Mouse (Mus musculus) stomach, embryonic 14.5 days (tissue): Measurements from ENCODE around the gene Utp6. TPM values are rescaled to one million over a fixed set of nuclear protein-coding genes. Genes with fewer than 3 reads are reported as not detected.
A peak's percentile ranks its signal among the peaks of the same experiment; 100 is the strongest.

Source experiments
- ATAC-seq: fragments of 200-750 bp; cut with Nextera tagmentation; 2 replicates; pipeline ENCODE4 v1.8.0; 2017; ENCODE audit warnings: low read depth, moderate TSS enrichment; ENCODE audit not compliant: insufficient number of reproducible peaks, insufficient read depth, low FRiP score
- H3K27ac ChIP-seq: fragments of 300-500 bp; sonication (generic); 2 replicates; pipeline ENCODE4 v1.5.1; 2014; ENCODE audit warnings: mild to moderate bottlenecking, low read length, moderate library complexity, mixed read lengths
- H3K27me3 ChIP-seq: fragments of 300-500 bp; sonication (generic); 2 replicates; pipeline ENCODE4 v1.6.1; 2014; ENCODE audit warnings: low read length, control low read depth, mixed read lengths; ENCODE audit not compliant: control insufficient read depth, insufficient read depth
- H3K36me3 ChIP-seq: fragments of 300-500 bp; sonication (generic); 2 replicates; pipeline ENCODE4 v1.6.1; 2014; ENCODE audit warnings: mild to moderate bottlenecking, control low read depth, low read length, moderate library complexity, mixed read lengths; ENCODE audit not compliant: control insufficient read depth, insufficient read depth
- H3K4me1 ChIP-seq: fragments of 300-500 bp; sonication (generic); 2 replicates; pipeline ENCODE4 v1.6.1; 2014; ENCODE audit warnings: low read length, control low read depth, mixed read lengths; ENCODE audit not compliant: control insufficient read depth, insufficient read depth
- H3K4me2 ChIP-seq: fragments of 300-500 bp; sonication (generic); replicated peaks from 2 replicates; pipeline ENCODE4 v1.6.1; 2014; ENCODE audit warnings: low read depth, low read length, control low read depth
- H3K4me3 ChIP-seq: fragments of 300-500 bp; sonication (generic); 2 replicates; pipeline ENCODE4 v1.5.1; 2014; ENCODE audit warnings: low read depth, low read length, control low read depth
- H3K9ac ChIP-seq: fragments of 300-500 bp; sonication (generic); replicated peaks from 2 replicates; pipeline ENCODE4 v1.6.1; 2014; ENCODE audit warnings: low read depth, mild to moderate bottlenecking, control low read depth, low read length, moderate library complexity, mixed read lengths
- H3K9me3 ChIP-seq: fragments of 300-500 bp; sonication (generic); 2 replicates; pipeline ENCODE4 v1.6.1; 2016; ENCODE audit warnings: low read depth, low read length, control low read depth; ENCODE audit not compliant: control insufficient read depth
- WGBS: fragments of 180-500 bp; shearing (Covaris S2); extraction: QIAGEN DNeasy Blood & Tissue Kit; methylation state at CpG from one replicate; pipeline ENCODE4 v1.1.7; 2014; 5-methylcytosine and 5-hydroxymethylcytosine counted together
- polyA plus RNA-seq: library from polyadenylated mRNA; unstranded; fragments of >200 nt; fragmentation: Nextera tagmentation; extraction: Ambion mirVana; gene quantifications from 2 replicates; pipeline ENCODE4 v1.2.1, GENCODE M21; 2014

Gene Utp6
- polyA plus RNA-seq, 1 experiment from 2014 or later, result 56.8 TPM

DNA sequence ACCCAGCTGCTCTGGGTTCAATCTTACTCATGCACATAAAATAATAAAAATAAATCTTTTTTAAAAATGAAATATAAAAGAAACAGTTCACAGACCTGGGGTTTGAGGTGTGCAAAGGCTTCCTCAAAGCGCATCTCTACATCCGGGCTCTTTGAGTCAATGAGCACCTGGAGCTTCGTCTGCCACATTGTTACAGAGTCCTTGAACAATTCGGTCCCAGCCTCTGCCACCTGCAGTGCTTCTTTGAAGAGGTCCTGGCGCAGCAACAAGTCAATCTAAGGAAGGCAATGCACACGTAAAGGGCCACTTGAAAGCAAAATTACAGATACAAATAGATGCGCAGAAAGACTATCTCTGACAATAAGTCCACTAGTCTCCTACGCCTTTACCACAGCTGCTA, 19.1 kb downstream of the Utp6 start:
- H3K4me2 ChIP-seq, result no peak overlapping the region
- H3K27me3 ChIP-seq, result no peaks in the 10 kb centered on the region
- WGBS, result 94% methylated on average over 8 of the region's 8 CpGs
- no peak for ATAC-seq
- H3K9ac ChIP-seq, result no peak overlapping the region
- no peak overlapping the region for H3K4me3 ChIP-seq
- no peak overlapping the region for H3K27ac ChIP-seq
- H3K9me3 ChIP-seq, result no peaks in the 10 kb centered on the region
- no peaks in the 10 kb centered on the region for H3K4me1 ChIP-seq
- peaks cover 71% of the 10 kb centered on the region for H3K36me3 ChIP-seq

DNA sequence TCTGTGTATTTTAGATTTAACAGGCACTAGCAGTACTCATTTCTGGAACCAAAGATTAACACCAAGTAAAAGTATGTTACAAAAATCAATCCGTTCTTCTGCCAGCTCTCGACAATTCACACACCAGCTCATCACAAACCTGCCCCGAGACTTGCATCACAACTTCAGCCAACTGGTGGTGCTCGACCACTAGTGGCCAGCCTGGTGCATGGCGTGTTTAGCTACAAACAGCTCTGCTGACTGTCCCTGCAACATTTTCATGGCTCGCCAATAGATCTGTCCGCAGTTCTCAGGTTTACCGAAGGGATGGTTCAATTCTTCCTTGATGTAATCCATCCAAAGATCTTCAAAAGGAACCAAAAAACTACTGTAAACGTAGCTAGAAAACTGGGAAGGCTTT, 26.4 kb downstream of the Utp6 start:
- Histone ChIP-seq H3K4me1 (no peaks in the 10 kb centered on the region), H3K4me3 (no peak overlapping the region), H3K27ac (no peak overlapping the region), H3K27me3 (no peaks in the 10 kb centered on the region), H3K4me2 (no peak overlapping the region), H3K36me3 (peaks cover 62% of the 10 kb centered on the region), H3K9me3 (no peaks in the 10 kb centered on the region), H3K9ac (no peak overlapping the region)
- no peak for ATAC-seq
- WGBS, result 85% methylated on average over 9 of the region's 9 CpGs

DNA sequence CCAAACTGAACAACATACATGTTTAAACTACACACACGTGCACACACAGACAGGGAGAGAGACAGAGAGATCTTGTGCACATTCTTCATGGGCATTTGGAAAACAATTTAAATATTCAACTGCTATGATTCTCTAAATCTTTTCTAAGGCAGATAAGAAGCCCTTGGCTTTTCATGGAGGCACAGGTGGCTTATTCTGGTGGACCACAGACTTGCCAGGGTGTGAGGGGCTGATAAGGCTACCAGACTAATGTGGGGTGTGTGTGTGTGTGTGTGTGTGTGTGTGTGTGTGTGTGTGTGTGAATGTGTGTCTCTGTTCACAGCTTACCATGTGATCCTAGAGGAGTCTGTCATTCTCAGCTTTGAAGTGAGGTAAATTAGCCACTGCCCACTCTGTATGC, 39.4 kb downstream of the Utp6 start:
- peaks cover 7% of the 10 kb centered on the region; the same call in 1 of the 2 replicates for H3K4me1 ChIP-seq
- H3K36me3 ChIP-seq, result no peaks in the 10 kb centered on the region
- 68% methylated on average over 1 of the region's 1 CpGs for WGBS
- H3K27me3 ChIP-seq, result no peaks in the 10 kb centered on the region
- H3K4me3 ChIP-seq, result no peak overlapping the region
- H3K9ac ChIP-seq, result no peak overlapping the region
- no peaks in the 10 kb centered on the region for H3K9me3 ChIP-seq
- no peak overlapping the region for H3K27ac ChIP-seq
- no peak overlapping the region for H3K4me2 ChIP-seq
- ATAC-seq, result no peak

DNA sequence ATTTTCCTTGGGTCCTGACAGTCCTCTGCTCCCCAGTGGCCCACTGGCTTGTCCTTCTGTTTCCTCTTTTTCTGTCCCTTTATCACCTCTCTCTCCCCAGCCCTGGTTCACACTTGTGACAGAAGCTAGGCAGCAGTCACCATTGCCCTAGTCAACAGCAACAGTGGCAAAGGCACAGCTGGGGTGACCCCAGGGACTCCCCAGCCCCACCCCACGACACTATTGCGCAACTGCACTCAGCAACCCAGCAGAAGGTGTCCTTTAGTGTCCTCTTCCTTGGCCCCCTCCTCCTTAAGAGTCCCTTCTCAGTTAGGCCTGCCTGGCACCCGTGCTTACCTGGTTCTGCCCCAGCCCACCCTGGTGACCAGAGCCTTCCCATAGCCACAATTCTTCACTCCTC, 40.0 kb downstream of the Utp6 start:
- H3K36me3 ChIP-seq, result no peaks in the 10 kb centered on the region
- no peaks in the 10 kb centered on the region for H3K9me3 ChIP-seq
- H3K27me3 ChIP-seq, result no peaks in the 10 kb centered on the region
- H3K4me2 ChIP-seq, result no peak overlapping the region
- no peak overlapping the region for H3K27ac ChIP-seq
- H3K4me3 ChIP-seq, result no peak overlapping the region
- no peak overlapping the region for H3K9ac ChIP-seq
- peaks cover 7% of the 10 kb centered on the region; the same call in 1 of the 2 replicates for H3K4me1 ChIP-seq
- 75% methylated on average over 3 of the region's 3 CpGs for WGBS
- no peak for ATAC-seq

DNA sequence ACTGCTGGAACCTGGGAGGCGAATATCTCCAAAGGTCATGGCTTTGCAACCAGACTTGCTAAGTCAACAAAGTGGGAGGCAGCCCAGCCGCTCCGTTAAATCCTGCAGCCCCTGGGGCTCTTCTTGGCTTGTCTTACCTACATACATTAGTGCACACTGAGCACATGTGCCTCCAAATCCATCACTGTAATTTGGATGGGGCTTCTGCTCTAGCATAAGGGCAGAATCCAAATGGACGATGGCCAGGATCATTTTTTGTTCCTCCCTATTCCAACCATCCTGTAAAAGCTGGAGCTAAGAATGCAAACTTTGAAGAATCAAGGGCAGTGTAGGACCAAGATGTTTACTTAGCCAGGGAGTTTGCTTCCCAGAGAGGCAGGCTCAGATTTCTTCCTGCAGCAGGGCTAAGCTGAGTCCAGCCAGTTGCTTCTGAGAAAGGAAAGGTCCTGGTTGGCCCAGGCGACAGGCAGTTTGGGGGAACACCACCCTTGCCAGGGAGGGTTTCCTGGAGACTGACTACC, 41.6 kb downstream of the Utp6 start:
- 21% methylated on average over 5 of the region's 5 CpGs for WGBS
- no peaks in the 10 kb centered on the region for H3K27me3 ChIP-seq

DNA sequence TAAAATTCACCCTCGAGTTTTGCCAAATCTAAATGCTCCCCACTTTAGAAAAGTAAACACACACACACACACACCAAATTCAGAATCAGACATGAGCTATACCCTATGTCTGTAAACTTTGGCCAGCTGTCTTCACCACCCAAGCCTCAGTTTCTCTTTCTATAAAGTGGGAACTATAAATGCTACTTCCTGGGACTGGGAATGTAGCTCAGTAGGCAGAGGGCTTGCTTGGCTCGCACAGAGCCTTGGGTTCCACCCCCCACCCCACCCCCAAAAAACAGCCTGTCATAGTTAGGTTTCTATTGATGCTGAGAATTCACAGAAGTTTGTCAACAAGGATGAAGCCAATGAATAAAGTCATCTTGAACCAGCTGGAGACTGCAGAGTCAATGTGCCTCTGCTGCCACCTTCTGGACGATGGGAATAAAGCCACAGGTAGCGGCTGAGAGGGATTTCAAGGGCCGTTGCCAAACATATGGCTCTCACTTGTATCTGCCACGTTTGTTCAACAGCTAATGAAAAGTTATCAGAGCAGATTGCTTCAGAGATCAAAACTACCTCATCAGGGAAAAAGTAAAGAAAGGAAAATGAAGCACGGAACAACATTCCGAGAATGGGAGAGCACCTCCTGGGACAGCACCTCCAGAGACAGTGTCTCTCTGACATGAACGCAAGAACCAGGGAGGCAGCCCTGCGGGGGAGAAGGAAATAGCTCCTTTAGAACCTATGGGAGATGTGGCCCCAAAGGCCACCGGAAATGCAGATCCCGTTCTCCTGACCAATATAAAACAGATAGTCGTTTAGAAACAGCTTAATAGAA, 42.3 kb downstream of the Utp6 start:
- Histone ChIP-seq H3K4me1 (peaks cover 7% of the 10 kb centered on the region; the same call in 1 of the 2 replicates), H3K9me3 (no peaks in the 10 kb centered on the region), H3K9ac (no peak overlapping the region), H3K27ac (peak overlapping the region; percentile 63; the same call in 1 of the 2 replicates), H3K4me2 (peak overlapping the region; percentile 26; the same call in 1 of the 2 replicates), H3K36me3 (no peaks in the 10 kb centered on the region), H3K4me3 (no peak overlapping the region), H3K27me3 (no peaks in the 10 kb centered on the region)
- 19% methylated on average over 13 of the region's 13 CpGs for WGBS
- ATAC-seq, result peak; percentile 79; the same call in 1 of the 2 replicates

More for the DNA sequence above, 41.6 kb downstream of the Utp6 start:
- H3K27ac ChIP-seq, result peak overlapping the region; percentile 63; the same call in 1 of the 2 replicates
- peak; percentile 74; the same call in 1 of the 2 replicates for ATAC-seq
- H3K9me3 ChIP-seq, result no peaks in the 10 kb centered on the region
- peak overlapping the region; percentile 26; the same call in 1 of the 2 replicates for H3K4me2 ChIP-seq
- no peak overlapping the region for H3K9ac ChIP-seq
- no peak overlapping the region for H3K4me3 ChIP-seq
- no peaks in the 10 kb centered on the region for H3K36me3 ChIP-seq
- peaks cover 7% of the 10 kb centered on the region; the same call in 1 of the 2 replicates for H3K4me1 ChIP-seq

DNA sequence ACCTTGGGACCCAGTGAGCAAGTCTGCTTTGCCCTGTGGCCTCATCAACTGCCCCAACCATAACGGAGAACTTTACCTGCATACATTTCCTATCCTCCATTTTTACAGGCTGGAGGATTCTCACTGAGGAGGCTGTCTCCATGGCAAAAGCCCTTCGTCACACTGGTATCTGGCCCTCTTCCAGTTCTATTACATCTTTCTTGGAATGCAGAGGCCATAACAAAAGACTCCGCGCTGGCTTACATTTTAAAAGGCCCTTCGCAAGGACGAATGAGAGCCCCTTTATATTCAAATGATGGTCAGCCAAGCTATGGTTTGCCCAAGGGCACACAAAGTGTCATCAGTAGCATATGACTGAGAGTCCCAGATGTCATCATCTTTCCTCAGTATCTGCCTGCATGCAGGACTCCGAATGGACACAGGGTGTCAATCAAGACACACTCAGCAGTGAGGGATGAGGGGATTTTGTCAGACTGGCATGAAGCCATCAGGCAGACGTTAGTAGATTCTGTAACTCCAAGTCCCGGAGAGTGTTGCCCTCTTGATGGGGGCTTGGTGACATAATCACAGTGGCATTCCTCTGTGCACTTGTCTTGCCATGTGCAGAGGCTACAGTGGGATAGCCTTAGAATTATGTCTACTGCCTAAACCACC, 46.4 kb downstream of the Utp6 start:
- ATAC-seq, result no peak
- H3K27ac ChIP-seq, result no peak overlapping the region

DNA sequence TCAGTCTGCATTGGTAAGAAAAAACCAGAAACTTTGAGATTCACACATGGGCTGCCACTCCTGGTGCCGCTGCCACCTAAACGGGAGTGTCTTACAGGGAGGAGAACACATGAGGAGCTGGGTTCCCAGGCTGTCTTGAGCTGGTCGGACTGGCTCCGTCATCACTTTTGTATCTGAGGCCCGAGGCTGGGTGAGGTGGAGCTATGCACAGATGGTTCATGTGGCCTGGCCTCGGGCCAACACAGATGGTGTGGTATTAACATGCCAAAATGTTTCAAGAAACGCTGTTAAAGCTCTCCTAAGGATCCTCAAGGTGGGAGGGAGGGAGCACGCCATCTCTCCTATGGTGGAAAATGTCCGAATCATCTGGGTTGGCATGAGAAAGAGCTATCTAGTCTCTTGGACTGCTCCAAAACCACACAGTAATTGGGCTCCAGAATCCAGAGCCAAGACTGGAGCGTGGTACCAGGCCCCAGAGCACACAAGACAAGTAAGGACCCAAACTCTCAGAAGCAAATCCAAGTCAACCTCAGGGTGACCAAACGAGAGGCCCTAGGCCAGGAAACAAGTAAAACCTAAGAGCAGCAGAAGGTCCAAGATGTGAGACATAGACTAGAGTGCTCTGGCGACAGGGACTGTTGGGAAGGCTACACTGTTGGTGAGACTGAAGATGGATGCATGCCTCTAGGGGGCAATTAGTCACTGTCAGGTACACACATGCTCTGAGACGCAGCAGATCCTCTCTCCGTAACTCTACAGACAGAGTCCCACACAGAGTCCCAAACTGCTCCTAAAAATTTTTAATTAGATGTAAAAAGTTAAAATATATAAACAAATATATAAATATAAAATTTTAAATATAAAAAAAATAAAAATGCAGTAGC, 53.3 kb downstream of the Utp6 start:
- H3K36me3 ChIP-seq, result no peaks in the 10 kb centered on the region
- WGBS, result 50% methylated on average over 14 of the region's 14 CpGs
- ATAC-seq, result peak; percentile 67; the same call in 1 of the 2 replicates
- no peaks in the 10 kb centered on the region for H3K9me3 ChIP-seq
- no peak overlapping the region for H3K27ac ChIP-seq
- H3K9ac ChIP-seq, result no peak overlapping the region
- no peaks in the 10 kb centered on the region for H3K27me3 ChIP-seq
- H3K4me1 ChIP-seq, result peaks cover 8% of the 10 kb centered on the region
- no peak overlapping the region for H3K4me2 ChIP-seq
- H3K4me3 ChIP-seq, result no peak overlapping the region

More for the DNA sequence above, 46.4 kb downstream of the Utp6 start:
- Histone ChIP-seq H3K4me1 (peaks cover 7% of the 10 kb centered on the region; the same call in 1 of the 2 replicates), H3K9ac (no peak overlapping the region), H3K9me3 (no peaks in the 10 kb centered on the region), H3K4me2 (no peak overlapping the region), H3K36me3 (no peaks in the 10 kb centered on the region), H3K27me3 (no peaks in the 10 kb centered on the region), H3K4me3 (no peak overlapping the region)
- 65% methylated on average over 9 of the region's 9 CpGs for WGBS
